Mouse (Mus musculus): ENCODE results near the gene Slc16a14.

The Slc16a14 gene

GRCm38 (mm10) chr1:84882066-84882532 is 52.8 kb downstream of the Slc16a14 start:
- H3K27me3 ChIP-seq (ENCODE audit: insufficient read depth, low read length): no peaks in the 10 kb centered on the region
- no peak overlapping the region for H3K4me3 ChIP-seq (replicated peaks; ENCODE audit: low read length)
- no peaks in the 10 kb centered on the region for H3K36me3 ChIP-seq (ENCODE audit: insufficient read depth, low read length)
- H3K4me1 ChIP-seq (replicated peaks; ENCODE audit: low read depth, low read length): peaks cover 65% of the 10 kb centered on the region
- H3K9me3 ChIP-seq (ENCODE audit: low read length): no peaks in the 10 kb centered on the region
- TF ChIP-seq POU5F1 (IDR thresholded peaks at IDR 0.05; ENCODE audit: borderline replicate concordance, low read length): no peak
- TF ChIP-seq CTCF (conservative IDR thresholded peaks at IDR 0.05; ENCODE audit: low read length): no peak
- TF ChIP-seq NANOG (IDR thresholded peaks at IDR 0.05; ENCODE audit: borderline replicate concordance, low read length): no peak

DNA sequence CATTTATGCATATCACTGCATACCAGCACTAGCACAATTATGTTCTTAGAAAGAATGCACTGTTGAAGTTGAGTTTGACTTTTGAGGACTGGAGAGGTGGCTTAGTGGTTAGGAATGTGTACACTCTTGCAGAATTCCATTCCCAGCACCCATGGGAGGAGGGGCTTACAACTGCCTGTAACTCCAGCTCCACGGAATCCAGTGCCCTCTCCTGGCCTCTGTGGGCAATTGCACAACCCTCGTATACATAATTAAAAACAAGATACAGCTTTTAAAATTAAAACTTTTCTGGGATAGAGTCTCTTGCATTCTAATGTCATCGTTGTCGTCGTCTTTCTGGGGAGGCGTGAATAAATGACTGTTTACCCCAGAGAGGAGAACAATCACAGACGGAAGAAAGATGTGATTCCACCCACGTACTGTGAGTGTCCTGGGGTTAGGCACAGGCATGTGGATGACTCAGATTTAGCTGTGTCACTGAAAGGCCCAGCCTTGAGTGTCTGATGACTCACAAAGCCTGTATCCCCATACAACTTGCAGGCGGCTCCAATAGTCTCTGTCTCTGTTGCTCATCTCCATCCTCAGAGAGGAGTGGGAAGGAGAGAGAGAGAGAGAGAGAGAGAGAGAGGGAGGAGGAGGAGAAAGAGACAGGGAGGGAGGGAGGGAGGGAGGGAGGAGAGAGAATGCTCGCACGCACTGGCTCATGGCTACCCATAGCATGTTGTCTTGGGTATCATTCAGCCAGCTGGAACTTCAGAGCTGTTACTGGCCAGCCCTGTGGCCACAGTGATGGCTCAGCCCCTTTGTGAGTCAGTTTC is 53.5 kb downstream of the Slc16a14 start:
- Histone ChIP-seq H3K36me3 (ENCODE audit: insufficient read depth, low read length) (no peaks in the 10 kb centered on the region), H3K4me1 (replicated peaks; ENCODE audit: low read depth, low read length) (peaks cover 62% of the 10 kb centered on the region)

GRCm38 (mm10) chr1:84879571-84880120 is 55.3 kb downstream of the Slc16a14 start:
- TF ChIP-seq POU5F1 (IDR thresholded peaks at IDR 0.05; ENCODE audit: borderline replicate concordance, low read length) (no peak), CTCF (conservative IDR thresholded peaks at IDR 0.05; ENCODE audit: low read length) (peak; percentile 39)
- Histone ChIP-seq H3K27me3 (ENCODE audit: insufficient read depth, low read length) (no peaks in the 10 kb centered on the region), H3K9me3 (ENCODE audit: low read length) (no peaks in the 10 kb centered on the region), H3K4me3 (replicated peaks; ENCODE audit: low read length) (no peak overlapping the region), H3K4me1 (replicated peaks; ENCODE audit: low read depth, low read length) (peaks cover 64% of the 10 kb centered on the region), H3K36me3 (ENCODE audit: insufficient read depth, low read length) (no peaks in the 10 kb centered on the region)

More for the DNA sequence above, 53.5 kb downstream of the Slc16a14 start:
- Histone ChIP-seq H3K27me3 (ENCODE audit: insufficient read depth, low read length) (no peaks in the 10 kb centered on the region), H3K4me3 (replicated peaks; ENCODE audit: low read length) (no peak overlapping the region), H3K9me3 (ENCODE audit: low read length) (no peaks in the 10 kb centered on the region)
- TF ChIP-seq POU5F1 (IDR thresholded peaks at IDR 0.05; ENCODE audit: borderline replicate concordance, low read length) (no peak), CTCF (conservative IDR thresholded peaks at IDR 0.05; ENCODE audit: low read length) (peak; percentile 93), NANOG (IDR thresholded peaks at IDR 0.05; ENCODE audit: borderline replicate concordance, low read length) (no peak)

DNA sequence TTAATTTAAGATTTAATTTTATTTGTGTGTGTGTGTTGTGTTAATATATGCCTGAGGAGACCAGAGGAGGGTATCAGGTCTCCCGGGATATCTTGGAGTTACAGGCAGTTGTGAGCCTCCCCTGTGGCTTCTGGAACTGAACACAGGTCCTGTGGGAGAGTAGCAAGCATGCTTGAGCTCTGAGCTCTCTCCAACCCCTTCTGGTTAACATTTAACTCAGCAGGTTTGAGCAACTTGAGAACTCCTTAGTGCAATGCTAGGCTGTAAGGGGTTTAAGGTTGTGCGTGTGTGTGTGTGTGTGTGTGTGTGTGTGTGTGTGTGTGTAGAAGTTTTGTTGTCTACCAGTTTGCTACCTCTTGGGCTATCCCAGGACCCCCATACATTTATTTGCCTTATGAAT is 57.3 kb downstream of the Slc16a14 start:
- Histone ChIP-seq H3K4me1 (replicated peaks; ENCODE audit: low read depth, low read length) (peaks cover 68% of the 10 kb centered on the region), H3K36me3 (ENCODE audit: insufficient read depth, low read length) (no peaks in the 10 kb centered on the region), H3K27me3 (ENCODE audit: insufficient read depth, low read length) (no peaks in the 10 kb centered on the region), H3K4me3 (replicated peaks; ENCODE audit: low read length) (no peak overlapping the region), H3K9me3 (ENCODE audit: low read length) (no peaks in the 10 kb centered on the region)
- no peak for TF ChIP-seq NANOG (IDR thresholded peaks at IDR 0.05; ENCODE audit: borderline replicate concordance, low read length)
- no peak for TF ChIP-seq CTCF (conservative IDR thresholded peaks at IDR 0.05; ENCODE audit: low read length)
- TF ChIP-seq POU5F1 (IDR thresholded peaks at IDR 0.05; ENCODE audit: borderline replicate concordance, low read length): no peak

- Histone ChIP-seq H3K36me3 (ENCODE audit: insufficient read depth, low read length) (no peaks in the 10 kb centered on the region), H3K9me3 (ENCODE audit: low read length) (no peaks in the 10 kb centered on the region), H3K4me1 (replicated peaks; ENCODE audit: low read depth, low read length) (peaks cover 77% of the 10 kb centered on the region), H3K27me3 (ENCODE audit: insufficient read depth, low read length) (no peaks in the 10 kb centered on the region), H3K4me3 (replicated peaks; ENCODE audit: low read length) (0 out of 2 replicates have a peak overlapping the region, but pooled peaks have one; percentile 26)
- TF ChIP-seq NANOG (IDR thresholded peaks at IDR 0.05; ENCODE audit: borderline replicate concordance, low read length) (no peak), POU5F1 (IDR thresholded peaks at IDR 0.05; ENCODE audit: borderline replicate concordance, low read length) (no peak)
Observed at GRCm38 (mm10) chr1:84872939-84873338, 62.0 kb downstream of the Slc16a14 start.

GRCm38 (mm10) chr1:84872105-84872504 is 62.8 kb downstream of the Slc16a14 start:
- H3K36me3 ChIP-seq (ENCODE audit: insufficient read depth, low read length): no peaks in the 10 kb centered on the region
- peak overlapping the region; percentile 32 for H3K4me3 ChIP-seq (replicated peaks; ENCODE audit: low read length)
- TF ChIP-seq CTCF (conservative IDR thresholded peaks at IDR 0.05; ENCODE audit: low read length): no peak
- TF ChIP-seq NANOG (IDR thresholded peaks at IDR 0.05; ENCODE audit: borderline replicate concordance, low read length): peak; percentile 79; the same call in 1 of the 2 replicates
- H3K9me3 ChIP-seq (ENCODE audit: low read length): no peaks in the 10 kb centered on the region
- H3K27me3 ChIP-seq (ENCODE audit: insufficient read depth, low read length): no peaks in the 10 kb centered on the region
- H3K4me1 ChIP-seq (replicated peaks; ENCODE audit: low read depth, low read length): peaks cover 84% of the 10 kb centered on the region

DNA sequence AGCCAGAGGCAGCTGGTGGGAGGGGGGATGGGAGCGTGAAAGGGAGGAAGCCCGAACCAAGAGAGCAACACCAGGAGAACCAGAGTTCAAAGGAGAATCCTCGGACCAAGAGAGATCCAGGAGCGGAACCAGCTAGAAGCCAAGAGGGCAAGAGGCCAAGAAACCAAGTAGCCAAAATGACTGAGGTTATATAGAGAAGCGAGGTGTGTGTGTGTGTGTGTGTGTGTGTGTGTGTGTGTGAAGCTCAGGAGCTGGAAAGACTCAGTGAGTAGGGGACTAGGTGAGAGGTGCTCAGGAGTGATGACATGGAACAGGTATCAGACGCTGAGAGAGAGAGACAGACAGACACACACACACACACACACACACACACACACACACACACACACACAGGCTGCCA is 63.8 kb downstream of the Slc16a14 start:
- Histone ChIP-seq H3K27me3 (ENCODE audit: insufficient read depth, low read length) (no peaks in the 10 kb centered on the region), H3K9me3 (ENCODE audit: low read length) (no peaks in the 10 kb centered on the region), H3K36me3 (ENCODE audit: insufficient read depth, low read length) (no peaks in the 10 kb centered on the region), H3K4me1 (replicated peaks; ENCODE audit: low read depth, low read length) (peaks cover 94% of the 10 kb centered on the region), H3K4me3 (replicated peaks; ENCODE audit: low read length) (peak overlapping the region; percentile 7)
- TF ChIP-seq CTCF (conservative IDR thresholded peaks at IDR 0.05; ENCODE audit: low read length) (no peak), NANOG (IDR thresholded peaks at IDR 0.05; ENCODE audit: borderline replicate concordance, low read length) (no peak), POU5F1 (IDR thresholded peaks at IDR 0.05; ENCODE audit: borderline replicate concordance, low read length) (no peak)

DNA sequence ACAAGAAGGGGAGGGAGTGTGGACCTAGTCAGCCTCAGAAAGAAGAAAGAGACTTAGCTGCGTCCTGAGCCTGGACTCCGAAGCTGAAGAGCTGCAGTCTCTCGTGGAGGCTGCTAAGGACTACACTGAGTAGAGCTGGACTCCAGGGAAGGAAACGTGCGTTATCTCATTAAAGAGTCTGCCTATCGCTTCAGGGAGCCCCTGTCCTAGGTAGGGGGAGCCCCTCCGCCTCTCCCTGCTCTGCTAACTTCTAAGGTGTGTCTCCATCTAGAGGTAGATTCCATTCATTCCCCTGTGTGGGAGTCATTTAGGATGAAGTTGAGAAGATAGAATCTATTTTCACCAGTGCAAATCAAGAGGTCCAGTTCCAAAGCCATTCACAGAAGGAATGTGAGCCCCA is 65.4 kb downstream of the Slc16a14 start:
- peaks cover 95% of the 10 kb centered on the region for H3K4me1 ChIP-seq (replicated peaks; ENCODE audit: low read depth, low read length)
- H3K9me3 ChIP-seq (ENCODE audit: low read length): no peaks in the 10 kb centered on the region
- no peaks in the 10 kb centered on the region for H3K27me3 ChIP-seq (ENCODE audit: insufficient read depth, low read length)
- H3K36me3 ChIP-seq (ENCODE audit: insufficient read depth, low read length): no peaks in the 10 kb centered on the region
- TF ChIP-seq NANOG (IDR thresholded peaks at IDR 0.05; ENCODE audit: borderline replicate concordance, low read length) (no peak), POU5F1 (IDR thresholded peaks at IDR 0.05; ENCODE audit: borderline replicate concordance, low read length) (no peak), CTCF (conservative IDR thresholded peaks at IDR 0.05; ENCODE audit: low read length) (0 out of 2 replicates have a peak, but pooled peaks have one; percentile 8)
- H3K4me3 ChIP-seq (replicated peaks; ENCODE audit: low read length): peak overlapping the region; percentile 72
